Mouse (Mus musculus): ENCODE data around the gene Ccdc85c. TPM values are rescaled to one million over a fixed set of nuclear protein-coding genes. Genes with fewer than 3 reads are reported as not detected.

The Ccdc85c gene
- polyA plus RNA-seq, 1 experiment from 2014 or later = 14.5 TPM

- no peak overlapping the region for H3K4me3 ChIP-seq
- peaks cover 74% of the 10 kb centered on the region for H3K4me1 ChIP-seq
- 0 out of 2 replicates have a peak, but pooled peaks cover 3% of the 10 kb centered on the region for H3K36me3 ChIP-seq
- ATAC-seq (ENCODE audit: low FRiP score, low read depth) = no peak
- H3K27me3 ChIP-seq (replicated peaks) = no peaks in the 10 kb centered on the region
- WGBS = 36% methylated on average over 9 of the region's 9 CpGs
- no peak overlapping the region for H3K9ac ChIP-seq
- H3K9me3 ChIP-seq = peaks cover 7% of the 10 kb centered on the region; the same call in 1 of the 2 replicates
- no peak overlapping the region for H3K27ac ChIP-seq
- 0 out of 2 replicates have a peak overlapping the region, but pooled peaks have one; percentile 14 for H3K4me2 ChIP-seq (replicated peaks)
These were observed 43.3 kb downstream of the Ccdc85c start for GRCm38 (mm10) chr12:108231901-108232300.

- H3K4me3 ChIP-seq = no peak overlapping the region
- no peak overlapping the region; the same call in 1 of the 2 replicates for H3K4me2 ChIP-seq (replicated peaks)
- H3K9ac ChIP-seq = no peak overlapping the region
- no peak for ATAC-seq (ENCODE audit: low FRiP score, low read depth)
- peaks cover 76% of the 10 kb centered on the region for H3K4me1 ChIP-seq
- peaks cover 7% of the 10 kb centered on the region; the same call in 1 of the 2 replicates for H3K9me3 ChIP-seq
- H3K27me3 ChIP-seq (replicated peaks) = no peaks in the 10 kb centered on the region
- peak overlapping the region; percentile 37; the same call in 1 of the 2 replicates for H3K27ac ChIP-seq
- 66% methylated on average over 16 of the region's 18 CpGs for WGBS
- 0 out of 2 replicates have a peak, but pooled peaks cover 3% of the 10 kb centered on the region for H3K36me3 ChIP-seq
These were observed 44.1 kb downstream of the Ccdc85c start for GRCm38 (mm10) chr12:108230821-108231794.

GRCm38 (mm10) chr12:108230077-108230476, 45.1 kb downstream of the Ccdc85c start:
- no peak overlapping the region for H3K27ac ChIP-seq
- H3K4me1 ChIP-seq = peaks cover 77% of the 10 kb centered on the region
- no peak for ATAC-seq (ENCODE audit: low FRiP score, low read depth)
- no peak overlapping the region for H3K4me3 ChIP-seq
- 0 out of 2 replicates have a peak, but pooled peaks cover 3% of the 10 kb centered on the region for H3K36me3 ChIP-seq
- H3K9ac ChIP-seq = no peak overlapping the region
- no peaks in the 10 kb centered on the region for H3K27me3 ChIP-seq (replicated peaks)
- WGBS = 82% methylated on average over 12 of the region's 12 CpGs
- peaks cover 7% of the 10 kb centered on the region; the same call in 1 of the 2 replicates for H3K9me3 ChIP-seq
- H3K4me2 ChIP-seq (replicated peaks) = no peak overlapping the region

GRCm38 (mm10) chr12:108227527-108227926, 47.7 kb downstream of the Ccdc85c start:
- no peak overlapping the region for H3K27ac ChIP-seq
- ATAC-seq (ENCODE audit: low FRiP score, low read depth) = no peak
- no peaks in the 10 kb centered on the region for H3K36me3 ChIP-seq
- 82% methylated on average over 16 of the region's 16 CpGs for WGBS
- no peak overlapping the region for H3K4me3 ChIP-seq
- H3K27me3 ChIP-seq (replicated peaks) = no peaks in the 10 kb centered on the region
- H3K9ac ChIP-seq = no peak overlapping the region
- H3K9me3 ChIP-seq = no peaks in the 10 kb centered on the region
- H3K4me2 ChIP-seq (replicated peaks) = no peak overlapping the region
- H3K4me1 ChIP-seq = peaks cover 87% of the 10 kb centered on the region

GRCm38 (mm10) chr12:108226941-108227340, 48.3 kb downstream of the Ccdc85c start:
- Histone ChIP-seq H3K9me3 (no peaks in the 10 kb centered on the region), H3K4me2 (replicated peaks) (no peak overlapping the region), H3K27me3 (replicated peaks) (no peaks in the 10 kb centered on the region), H3K9ac (no peak overlapping the region), H3K4me3 (no peak overlapping the region), H3K27ac (no peak overlapping the region), H3K4me1 (peaks cover 82% of the 10 kb centered on the region), H3K36me3 (no peaks in the 10 kb centered on the region)
- no peak for ATAC-seq (ENCODE audit: low FRiP score, low read depth)
- 86% methylated on average over 12 of the region's 12 CpGs for WGBS

GRCm38 (mm10) chr12:108226216-108226615, 49.0 kb downstream of the Ccdc85c start:
- no peak for ATAC-seq (ENCODE audit: low FRiP score, low read depth)
- 80% methylated on average over 13 of the region's 13 CpGs for WGBS

GRCm38 (mm10) chr12:108225781-108226180, 49.4 kb downstream of the Ccdc85c start:
- Histone ChIP-seq H3K27ac (no peak overlapping the region), H3K9me3 (no peaks in the 10 kb centered on the region), H3K27me3 (replicated peaks) (no peaks in the 10 kb centered on the region), H3K4me3 (no peak overlapping the region), H3K4me2 (replicated peaks) (no peak overlapping the region), H3K36me3 (no peaks in the 10 kb centered on the region), H3K4me1 (peaks cover 79% of the 10 kb centered on the region), H3K9ac (no peak overlapping the region)
- WGBS = 75% methylated on average over 7 of the region's 7 CpGs
- no peak for ATAC-seq (ENCODE audit: low FRiP score, low read depth)

More at GRCm38 (mm10) chr12:108226216-108226615, 49.0 kb downstream of the Ccdc85c start:
- Histone ChIP-seq H3K36me3 (no peaks in the 10 kb centered on the region), H3K27me3 (replicated peaks) (no peaks in the 10 kb centered on the region), H3K4me1 (peaks cover 79% of the 10 kb centered on the region), H3K27ac (no peak overlapping the region), H3K4me2 (replicated peaks) (no peak overlapping the region), H3K9ac (no peak overlapping the region), H3K9me3 (no peaks in the 10 kb centered on the region), H3K4me3 (no peak overlapping the region)

GRCm38 (mm10) chr12:108223357-108223756, 51.9 kb downstream of the Ccdc85c start:
- no peak overlapping the region for H3K4me2 ChIP-seq (replicated peaks)
- H3K4me1 ChIP-seq = peaks cover 91% of the 10 kb centered on the region
- H3K27ac ChIP-seq = no peak overlapping the region
- 42% methylated on average over 8 of the region's 8 CpGs for WGBS
- H3K9ac ChIP-seq = no peak overlapping the region
- no peaks in the 10 kb centered on the region for H3K27me3 ChIP-seq (replicated peaks)
- H3K4me3 ChIP-seq = no peak overlapping the region
- no peaks in the 10 kb centered on the region for H3K36me3 ChIP-seq
- ATAC-seq (ENCODE audit: low FRiP score, low read depth) = no peak
- no peaks in the 10 kb centered on the region for H3K9me3 ChIP-seq

GRCm38 (mm10) chr12:108221712-108222111, 53.5 kb downstream of the Ccdc85c start:
- Histone ChIP-seq H3K9me3 (no peaks in the 10 kb centered on the region), H3K4me1 (peaks cover 92% of the 10 kb centered on the region), H3K4me2 (replicated peaks) (no peak overlapping the region), H3K36me3 (no peaks in the 10 kb centered on the region), H3K27me3 (replicated peaks) (no peaks in the 10 kb centered on the region), H3K27ac (no peak overlapping the region), H3K4me3 (no peak overlapping the region), H3K9ac (no peak overlapping the region)
- ATAC-seq (ENCODE audit: low FRiP score, low read depth) = no peak
- 90% methylated on average over 7 of the region's 7 CpGs for WGBS

- no peaks in the 10 kb centered on the region for H3K27me3 ChIP-seq (replicated peaks)
- H3K9ac ChIP-seq = 0 out of 2 replicates have a peak overlapping the region, but pooled peaks have one; percentile 6
- WGBS = 61% methylated on average over 10 of the region's 10 CpGs
- H3K27ac ChIP-seq = no peak overlapping the region
- no peak for ATAC-seq (ENCODE audit: low FRiP score, low read depth)
- H3K4me2 ChIP-seq (replicated peaks) = no peak overlapping the region
- no peaks in the 10 kb centered on the region for H3K9me3 ChIP-seq
- peaks cover 92% of the 10 kb centered on the region for H3K4me1 ChIP-seq
- H3K4me3 ChIP-seq = no peak overlapping the region
- H3K36me3 ChIP-seq = no peaks in the 10 kb centered on the region
These were observed 54.0 kb downstream of the Ccdc85c start for GRCm38 (mm10) chr12:108221206-108221605.

GRCm38 (mm10) chr12:108220621-108221020, 54.6 kb downstream of the Ccdc85c start:
- WGBS = 68% methylated on average over 12 of the region's 12 CpGs
- peaks cover 88% of the 10 kb centered on the region for H3K4me1 ChIP-seq
- 0 out of 2 replicates have a peak overlapping the region, but pooled peaks have one; percentile 3 for H3K27ac ChIP-seq
- no peaks in the 10 kb centered on the region for H3K36me3 ChIP-seq
- ATAC-seq (ENCODE audit: low FRiP score, low read depth) = peak; percentile 13; the same call in 1 of the 2 replicates
- H3K4me2 ChIP-seq (replicated peaks) = no peak overlapping the region
- H3K4me3 ChIP-seq = no peak overlapping the region
- no peaks in the 10 kb centered on the region for H3K9me3 ChIP-seq
- H3K9ac ChIP-seq = no peak overlapping the region
- no peaks in the 10 kb centered on the region for H3K27me3 ChIP-seq (replicated peaks)

Data from neural tube, embryonic 12.5 days (tissue).